Mouse (Mus musculus) right cerebral cortex, postnatal 14 days (tissue): Measurements from ENCODE around the gene Jmjd6.

Experiments used
- DNase-seq: peaks from one replicate; pipeline ENCODE4 v3.0.0; 2022

The Jmjd6 gene

DNA sequence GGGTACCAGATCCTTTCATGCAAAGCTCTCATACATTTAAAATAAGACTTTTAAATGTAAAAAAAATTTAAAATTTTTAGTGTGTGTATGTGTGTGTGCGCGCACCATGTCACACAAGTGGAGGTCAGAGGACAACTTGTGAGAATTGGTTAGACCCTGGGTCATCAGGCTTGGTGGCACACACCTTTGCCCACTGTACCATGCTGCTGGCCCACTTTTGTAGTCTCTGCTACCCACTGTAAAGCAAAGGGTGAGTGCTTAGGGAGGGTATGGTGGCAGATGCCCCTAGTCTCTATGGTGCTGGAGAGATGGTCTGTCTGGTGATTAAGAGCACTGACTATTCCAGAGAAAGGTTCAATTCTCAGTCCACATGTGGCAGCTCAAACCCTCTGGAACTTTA, 20.0 kb downstream of the Jmjd6 start:
- DNase-seq: no peak

DNA sequence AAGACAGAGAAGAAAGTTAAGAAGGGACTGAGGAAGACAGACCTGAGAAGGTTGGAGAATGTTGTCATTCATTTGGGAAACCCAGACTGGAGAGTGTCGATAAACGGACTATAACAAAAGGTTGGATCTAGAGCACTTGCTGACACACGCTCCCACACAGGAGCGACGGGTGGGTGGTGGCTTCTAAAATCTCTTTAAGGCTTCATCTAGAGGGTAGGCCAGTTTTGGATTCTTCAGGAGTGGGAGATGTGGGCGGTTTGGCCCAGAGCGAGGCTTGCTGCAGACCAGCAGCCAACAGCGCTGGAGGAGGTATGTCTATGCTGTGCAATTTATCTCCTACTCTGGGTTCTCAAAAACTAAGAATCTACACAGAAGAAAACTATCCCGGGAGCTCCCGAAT, 20.6 kb downstream of the Jmjd6 start:
- no peak for DNase-seq

DNA sequence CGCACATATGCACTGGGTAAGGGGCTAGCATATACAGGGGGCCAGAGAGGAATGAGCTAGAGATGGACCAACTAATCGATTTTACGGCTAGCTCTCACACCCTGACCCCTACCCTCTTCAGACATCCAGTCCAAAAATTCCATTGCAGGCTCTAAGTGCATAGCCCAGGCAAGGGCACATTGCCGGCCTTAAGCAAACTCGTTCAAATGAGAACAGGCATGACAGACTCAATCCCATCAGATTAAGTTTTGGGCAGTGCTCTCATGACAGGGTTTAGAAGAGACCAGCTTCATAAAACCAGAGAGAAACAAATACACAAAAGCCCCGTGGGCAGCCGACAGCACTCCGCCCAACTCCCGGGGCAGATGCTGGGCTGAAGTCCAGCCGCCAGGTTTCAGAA, 21.0 kb downstream of the Jmjd6 start:
- no peak for DNase-seq

- DNase-seq: no peak
These were observed 21.9 kb downstream of the Jmjd6 start for GRCm38 (mm10) chr11:116821057-116821940.

DNA sequence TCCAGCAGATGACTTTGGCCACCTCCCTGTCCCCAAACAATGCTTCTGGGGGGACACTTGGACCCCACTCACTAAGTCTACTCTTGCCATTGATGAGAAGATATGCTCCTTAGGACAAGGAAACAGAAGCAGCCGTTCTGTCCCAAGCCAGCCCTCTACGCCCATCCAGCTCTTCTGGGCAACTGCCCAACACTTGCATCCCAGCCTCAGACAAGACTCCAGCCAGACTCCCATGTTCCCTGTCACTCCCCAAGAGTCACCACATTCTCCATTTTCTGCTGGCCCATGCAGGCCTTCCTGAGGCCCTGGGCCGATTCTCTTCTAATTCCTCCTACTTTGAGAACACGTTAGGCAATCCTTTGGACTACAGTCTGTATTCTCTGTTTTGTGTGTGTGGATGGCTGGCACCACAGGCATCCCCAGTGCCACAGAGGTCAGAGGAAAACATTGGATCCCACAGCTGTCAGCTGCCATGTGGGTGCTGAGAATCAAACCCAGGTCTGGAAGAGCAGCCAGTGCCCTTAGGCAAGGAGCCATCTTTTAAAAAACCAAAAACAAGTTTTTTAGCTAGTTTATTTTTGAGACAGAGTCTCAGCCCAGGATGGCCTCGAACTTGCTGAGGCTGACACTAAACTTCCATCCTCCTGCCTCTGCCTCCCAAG, 23.2 kb downstream of the Jmjd6 start:
- no peak for DNase-seq

DNA sequence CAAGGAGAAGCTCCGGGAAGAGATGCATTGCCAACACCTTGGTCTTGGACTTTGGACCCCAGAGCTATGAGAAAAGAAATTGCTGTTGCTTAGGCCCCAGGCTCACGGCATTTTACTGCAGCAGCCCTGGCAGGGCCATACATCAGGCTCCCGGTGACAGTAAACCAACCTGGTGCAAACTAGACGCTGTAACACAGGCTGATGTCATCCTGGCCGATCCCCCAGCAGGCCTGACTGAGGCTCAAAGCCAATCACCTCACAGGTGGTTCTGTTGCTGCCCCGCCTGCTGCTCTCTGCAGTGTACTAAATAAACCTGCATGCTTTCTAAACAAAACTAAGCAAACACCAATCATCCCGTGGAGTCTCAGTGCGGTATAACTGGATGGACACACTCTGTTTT, 24.5 kb downstream of the Jmjd6 start:
- no peak for DNase-seq

GRCm38 (mm10) chr11:116817567-116817966, 25.7 kb downstream of the Jmjd6 start:
- no peak for DNase-seq

DNA sequence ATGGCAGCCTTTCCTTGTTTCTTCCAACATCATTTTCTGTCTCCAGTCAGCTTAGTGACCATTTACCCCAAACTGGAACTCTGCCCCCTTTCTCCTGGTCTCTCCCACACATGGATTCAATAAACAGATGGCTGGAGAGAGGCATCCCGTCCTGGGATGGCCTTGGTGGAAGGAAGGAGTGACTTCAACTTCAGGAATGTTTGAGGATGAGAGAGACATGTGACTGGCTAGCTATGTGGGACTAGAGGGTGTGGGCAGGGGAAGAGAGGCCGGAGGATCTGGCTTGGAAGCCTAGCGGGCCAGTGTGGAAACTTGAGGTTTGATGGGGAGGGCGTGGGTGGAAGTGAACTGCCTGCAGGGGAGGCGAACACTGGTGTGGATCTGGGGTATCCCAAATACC, 26.5 kb downstream of the Jmjd6 start:
- no peak for DNase-seq

GRCm38 (mm10) chr11:116814884-116815415, 28.3 kb downstream of the Jmjd6 start:
- DNase-seq: no peak

DNA sequence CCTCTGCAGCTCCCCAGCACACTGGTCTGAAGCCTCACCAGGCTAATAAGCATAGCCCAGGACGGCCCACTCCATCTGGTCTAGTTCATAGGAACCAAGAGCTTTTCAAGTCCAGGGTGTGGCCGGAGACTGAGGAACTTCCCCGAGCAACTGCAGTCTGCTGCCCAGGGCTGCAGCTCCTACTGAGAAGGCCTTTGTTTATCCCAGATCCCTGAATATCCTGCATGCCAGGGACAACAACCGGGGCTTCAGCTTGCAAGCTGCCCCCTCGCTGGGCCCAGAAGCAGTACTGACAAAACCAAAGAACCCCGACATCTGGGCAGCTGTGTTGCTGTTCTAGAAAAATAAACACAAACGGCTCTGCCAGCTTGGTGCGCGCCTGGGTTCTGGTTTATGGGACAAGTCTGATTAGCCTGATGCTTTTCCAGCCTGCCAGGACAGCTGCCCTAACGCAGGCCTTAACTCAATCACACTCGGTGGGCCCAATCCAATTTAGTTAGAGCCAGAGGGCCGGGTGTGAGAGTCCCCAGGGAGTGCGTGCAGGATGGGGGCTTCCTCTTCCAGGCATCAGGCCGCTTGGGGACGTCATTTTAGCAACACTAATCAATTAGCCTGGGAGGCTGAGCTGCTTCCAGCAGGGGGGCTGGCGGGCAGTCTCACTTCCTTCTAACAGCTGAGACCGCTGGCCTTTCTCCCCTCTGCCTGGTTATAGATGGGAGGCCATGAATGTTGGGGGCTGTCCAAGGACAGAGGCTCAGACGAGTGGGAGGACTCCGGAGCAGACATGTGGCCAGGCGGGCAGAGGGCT, 29.0 kb downstream of the Jmjd6 start:
- DNase-seq: peak; percentile 26

GRCm38 (mm10) chr11:116813610-116814009, 29.6 kb downstream of the Jmjd6 start:
- DNase-seq: no peak

- DNase-seq: peak; percentile 40
These were observed 30.3 kb downstream of the Jmjd6 start for GRCm38 (mm10) chr11:116812793-116813529.

GRCm38 (mm10) chr11:116810983-116811901, 32.0 kb downstream of the Jmjd6 start:
- DNase-seq: peak; percentile 75

GRCm38 (mm10) chr11:116810528-116810927, 32.7 kb downstream of the Jmjd6 start:
- DNase-seq: no peak

DNA sequence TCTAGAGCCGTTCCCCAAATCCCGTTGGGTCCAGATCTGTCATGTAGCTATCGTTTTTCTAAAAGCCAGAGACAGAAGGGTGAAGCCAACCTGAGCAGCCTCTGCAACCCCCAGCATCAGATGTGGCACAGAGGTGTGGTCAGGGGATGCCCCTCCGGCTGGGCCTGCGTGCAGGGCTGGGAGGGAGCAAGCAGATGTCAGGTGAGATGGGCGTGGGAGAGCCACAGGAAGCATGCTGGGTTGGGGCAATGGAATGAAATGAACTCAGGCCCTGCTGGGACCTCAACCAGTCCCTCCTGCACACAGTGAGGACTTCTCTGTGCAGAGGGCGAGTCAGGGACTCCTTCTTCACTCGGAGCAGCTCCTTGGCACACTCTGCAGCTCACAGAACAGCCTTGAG, 33.7 kb downstream of the Jmjd6 start:
- DNase-seq: no peak

DNA sequence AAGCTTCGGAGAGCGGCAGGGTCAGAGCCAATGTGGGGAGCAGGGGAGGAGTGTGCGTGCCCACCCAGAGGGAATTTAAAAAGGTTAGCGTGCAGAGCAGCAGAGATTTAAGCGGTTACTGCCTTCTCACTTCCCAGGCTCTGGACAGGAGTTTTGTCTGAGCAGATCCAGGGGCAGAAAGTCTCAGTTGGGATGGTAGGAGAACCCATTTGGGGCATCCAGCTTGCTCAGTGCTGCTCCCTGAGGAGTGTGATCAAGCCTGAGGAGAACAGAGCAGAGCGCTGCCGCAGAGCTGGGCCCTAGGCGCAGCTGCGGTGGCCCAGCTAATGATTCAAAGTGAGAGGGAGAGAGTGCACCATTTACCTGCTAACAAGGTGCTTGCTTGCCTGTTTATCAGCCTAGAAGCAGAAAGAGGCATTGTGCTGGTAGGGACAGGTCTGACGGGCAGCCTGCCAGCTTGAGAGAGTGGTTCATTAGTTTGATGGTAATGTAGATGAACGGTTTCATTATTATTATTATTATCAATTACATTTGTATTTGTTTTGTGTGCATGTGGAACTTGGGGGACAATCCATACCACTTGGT, 34.3 kb downstream of the Jmjd6 start:
- no peak for DNase-seq

- DNase-seq: peak; percentile 78
These were observed 35.2 kb downstream of the Jmjd6 start for GRCm38 (mm10) chr11:116807938-116808606.

DNA sequence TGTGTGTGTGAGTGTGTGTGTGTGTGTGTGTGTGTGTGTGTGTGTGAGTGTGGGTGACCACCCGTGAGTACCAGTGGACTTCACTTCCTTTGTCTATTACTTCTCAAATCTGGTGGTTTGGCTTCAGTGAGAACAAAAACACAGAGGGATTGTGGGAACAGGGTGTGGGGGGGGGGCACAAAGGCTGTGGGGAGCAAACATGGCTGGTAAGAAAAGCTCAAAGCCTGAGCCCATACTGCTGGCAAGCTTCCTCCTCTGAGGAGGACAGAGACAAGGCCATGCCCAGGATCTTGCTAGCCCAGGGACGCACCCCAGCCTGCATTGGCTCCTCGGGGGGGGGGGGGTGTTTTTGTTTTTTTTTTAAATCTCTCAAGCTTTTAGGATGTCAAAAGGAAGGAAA, 35.7 kb downstream of the Jmjd6 start:
- no peak for DNase-seq

DNA sequence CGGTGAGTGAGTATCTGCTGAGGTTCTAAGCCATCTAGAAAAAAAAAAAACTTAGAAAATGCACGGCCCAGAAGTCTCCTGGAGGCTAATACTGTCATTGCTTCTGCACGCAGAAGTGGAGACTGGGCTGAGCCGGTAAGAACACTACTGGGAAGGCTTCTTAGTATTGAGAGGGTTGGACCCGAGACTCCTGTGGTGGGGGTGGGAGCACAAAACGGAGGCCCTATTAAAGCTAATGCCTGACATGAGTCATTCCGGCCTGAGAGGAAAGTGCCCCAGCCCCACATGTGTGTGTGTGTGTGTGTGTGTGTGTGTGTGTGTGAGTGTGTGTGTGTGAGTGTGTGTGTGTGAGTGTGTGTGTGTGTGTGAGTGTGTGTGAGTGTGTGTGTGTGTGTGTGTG, 36.1 kb downstream of the Jmjd6 start:
- no peak for DNase-seq
